Mouse (Mus musculus): ENCODE results near the gene Gdf15.
A peak's percentile ranks its signal among the peaks of the same experiment; 100 is the strongest.

The Gdf15 gene

GRCm38 (mm10) chr8:70632346-70632892 lies at the start of gene Gdf15:
Gdf15 (minus strand) TSS chr8:70632456.
- DNase-seq (ENCODE audit: low spot score in 2 of 2), result no peak

DNA sequence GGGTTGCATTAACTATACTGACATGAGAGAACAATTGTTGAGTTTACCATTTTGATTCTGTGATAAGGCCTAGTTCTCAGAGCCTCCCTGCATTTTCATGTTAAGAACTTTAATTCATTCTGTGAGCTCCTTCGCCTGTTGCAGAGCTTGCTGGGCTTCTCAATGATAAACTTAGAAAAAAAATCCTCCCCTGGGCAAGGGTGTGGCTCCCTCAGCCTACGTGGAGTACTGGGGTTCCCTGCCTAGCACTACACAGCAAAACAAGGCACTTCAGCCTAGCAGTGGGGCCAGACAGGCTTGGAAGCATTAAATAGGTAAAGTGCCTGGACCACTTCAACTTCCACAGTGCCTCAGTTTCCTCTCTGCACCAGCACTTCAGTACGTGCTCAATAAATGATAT lies 49.2 kb upstream of the Gdf15 start:
- no peak for DNase-seq (ENCODE audit: low spot score in 2 of 2)

DNA sequence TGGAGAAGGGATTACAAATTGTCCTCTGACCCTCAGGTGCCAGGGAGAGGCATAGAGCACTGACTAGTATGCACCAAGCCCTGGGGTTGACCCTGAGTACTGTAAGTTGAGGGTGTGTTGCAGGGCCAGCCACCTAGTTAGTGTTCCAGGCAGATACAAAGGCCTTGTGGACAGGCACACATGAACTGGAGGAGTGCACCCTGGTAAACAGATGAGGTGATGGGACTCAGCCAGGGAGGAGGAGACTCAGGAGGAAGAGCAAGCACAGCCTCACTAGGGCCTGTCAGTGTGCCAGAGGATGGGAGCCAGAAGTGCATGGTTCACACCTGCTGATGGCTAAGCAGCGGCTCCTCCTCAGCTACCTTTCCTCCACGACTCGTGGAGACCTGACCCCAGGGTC lies 47.8 kb upstream of the Gdf15 start:
- no peak for DNase-seq (ENCODE audit: low spot score in 2 of 2)

GRCm38 (mm10) chr8:70679404-70679803 lies 47.1 kb upstream of the Gdf15 start:
- DNase-seq (ENCODE audit: low spot score in 2 of 2), result no peak

GRCm38 (mm10) chr8:70678679-70679078 lies 46.4 kb upstream of the Gdf15 start:
- no peak for DNase-seq (ENCODE audit: low spot score in 2 of 2)

- DNase-seq (ENCODE audit: low spot score in 2 of 2), result no peak
Observed at GRCm38 (mm10) chr8:70677451-70678080, 45.3 kb upstream of the Gdf15 start.

DNA sequence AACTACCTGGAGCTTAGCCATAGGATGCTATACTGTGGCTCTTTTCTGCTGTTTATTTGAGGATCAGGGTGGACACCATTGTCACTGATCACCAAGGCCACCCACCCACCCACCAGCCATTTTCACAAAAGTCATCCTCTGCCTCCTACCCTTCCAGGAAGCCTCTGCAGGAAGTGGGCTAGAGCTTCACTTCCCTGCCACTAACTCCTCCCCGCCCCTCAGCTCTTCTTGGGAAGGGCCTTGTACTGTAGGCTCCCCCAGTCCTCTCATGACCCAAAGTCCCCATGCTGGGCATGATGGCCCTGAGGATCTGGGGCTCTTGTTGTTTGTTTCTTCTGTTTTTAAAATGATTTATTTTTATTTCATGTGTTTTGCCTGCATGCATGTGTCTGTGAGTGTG lies 43.1 kb upstream of the Gdf15 start:
- DNase-seq (ENCODE audit: low spot score in 2 of 2), result no peak

GRCm38 (mm10) chr8:70674716-70675115 lies 42.5 kb upstream of the Gdf15 start:
- DNase-seq (ENCODE audit: low spot score in 2 of 2), result no peak

DNA sequence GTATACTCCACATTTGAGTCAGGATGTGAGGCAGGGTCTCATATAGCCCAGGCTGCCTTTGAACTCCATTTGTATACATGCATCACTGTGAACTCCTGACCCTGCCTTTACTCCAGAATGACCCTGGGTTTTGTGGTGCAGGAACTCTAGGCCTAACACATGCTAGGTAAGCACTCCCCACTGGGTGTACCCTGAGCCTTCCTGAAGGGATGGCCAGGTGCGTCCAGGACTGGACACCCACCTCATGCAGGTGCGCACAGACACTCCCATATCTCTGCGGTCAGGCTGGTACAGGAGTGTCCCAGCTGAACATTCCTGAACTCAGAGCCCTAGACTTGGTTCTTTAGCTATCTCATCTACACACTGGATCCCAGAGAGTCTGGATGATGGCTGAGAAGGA lies 41.9 kb upstream of the Gdf15 start:
- no peak for DNase-seq (ENCODE audit: low spot score in 2 of 2)

- peak; percentile 96 to 98 for DNase-seq (ENCODE audit: low spot score in 2 of 2)
Observed at GRCm38 (mm10) chr8:70673079-70673856, 41.0 kb upstream of the Gdf15 start, which contains the start of gene Lsm4. Lsm4 (plus strand) TSS chr8:70673248.

GRCm38 (mm10) chr8:70672325-70673078 lies 40.2 kb upstream of the Gdf15 start:
- DNase-seq (ENCODE audit: low spot score in 2 of 2), result no peak

GRCm38 (mm10) chr8:70671615-70672324 lies 39.5 kb upstream of the Gdf15 start:
- no peak for DNase-seq (ENCODE audit: low spot score in 2 of 2)

- DNase-seq (ENCODE audit: low spot score in 2 of 2), result peak in 1 of 2 experiments; percentile 56
Observed at GRCm38 (mm10) chr8:70667071-70667470, 34.8 kb upstream of the Gdf15 start.

- DNase-seq (ENCODE audit: low spot score in 2 of 2), result no peak
Observed at GRCm38 (mm10) chr8:70665599-70665998, 33.3 kb upstream of the Gdf15 start.

DNA sequence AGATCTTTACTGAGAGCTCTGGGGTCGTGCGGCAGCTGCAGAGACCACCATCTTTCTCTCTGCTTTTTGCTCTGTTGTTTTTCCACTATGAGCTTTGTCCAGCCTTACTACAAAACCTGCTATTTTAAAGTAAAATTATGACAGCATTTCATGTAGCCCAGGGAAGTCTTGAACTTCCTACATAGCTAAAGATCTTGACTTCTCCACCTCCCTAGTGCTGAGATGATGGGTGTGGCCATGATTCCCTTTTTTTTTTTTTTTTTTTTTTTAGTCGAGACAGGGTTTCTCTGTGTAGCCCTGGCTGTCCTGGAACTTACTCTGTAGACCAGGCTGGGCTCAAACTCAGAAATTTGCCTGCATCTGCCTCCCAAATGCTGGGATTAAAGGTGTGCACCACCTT lies 32.4 kb upstream of the Gdf15 start:
- DNase-seq (ENCODE audit: low spot score in 2 of 2), result no peak

GRCm38 (mm10) chr8:70663691-70664090 lies 31.4 kb upstream of the Gdf15 start:
- DNase-seq (ENCODE audit: low spot score in 2 of 2), result no peak

GRCm38 (mm10) chr8:70660273-70660725 lies 28.0 kb upstream of the Gdf15 start, which contains the start of gene Pgpep1:
Pgpep1 (minus strand) TSS chr8:70660388.
- no peak for DNase-seq (ENCODE audit: low spot score in 2 of 2)

- DNase-seq (ENCODE audit: low spot score in 2 of 2), result peak; percentile 76 to 80
Observed at GRCm38 (mm10) chr8:70659604-70660272, 27.5 kb upstream of the Gdf15 start.

- no peak for DNase-seq (ENCODE audit: low spot score in 2 of 2)
Observed at GRCm38 (mm10) chr8:70658897-70659603, 26.8 kb upstream of the Gdf15 start.

DNA sequence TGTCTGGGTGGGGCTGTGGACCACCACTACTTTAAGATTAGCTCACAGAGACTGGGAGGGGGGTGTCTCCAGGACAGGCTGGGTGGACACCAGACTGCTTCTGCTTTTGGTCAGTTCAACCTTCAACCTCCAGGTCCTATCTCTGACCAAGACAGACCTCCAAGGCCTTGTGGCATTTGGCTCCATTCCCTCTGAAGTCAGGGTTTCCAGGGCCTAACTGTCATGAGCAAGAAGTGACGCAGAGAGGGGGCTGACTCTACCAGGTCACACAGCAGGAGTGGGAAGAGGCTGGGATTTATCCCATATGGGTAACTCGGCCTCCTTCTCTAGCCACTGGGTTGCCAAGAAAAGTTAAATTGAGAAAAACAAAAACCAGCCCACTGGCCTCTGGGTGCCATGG lies 25.5 kb upstream of the Gdf15 start:
- DNase-seq (ENCODE audit: low spot score in 2 of 2), result no peak

All from frontal cortex, postnatal 10 days (tissue).